In the genomic region with DNA sequence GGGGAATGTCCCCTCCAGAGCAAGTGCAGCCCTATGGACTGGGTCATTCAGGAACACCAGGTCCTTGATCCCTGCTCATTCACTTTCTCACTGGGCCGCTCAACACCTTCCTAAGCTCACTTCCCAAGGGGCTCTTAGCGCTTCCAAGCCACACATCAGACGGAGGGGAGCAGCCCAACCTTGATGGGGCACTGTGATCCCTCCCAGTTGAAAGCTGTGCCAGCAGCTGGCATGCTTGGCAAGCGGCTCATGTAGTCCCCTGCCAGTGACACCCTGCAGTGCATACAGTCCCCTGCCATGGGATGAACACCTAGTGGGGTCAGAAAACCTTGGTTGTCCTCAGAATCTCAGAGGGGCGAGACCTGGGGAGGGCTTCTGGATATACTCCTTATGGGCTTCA, we compare ENCODE assay signal across 23 mouse cellular contexts. TPM values are rescaled to one million over a fixed set of nuclear protein-coding genes. Genes with fewer than 3 reads are reported as not detected.
DNase-seq lines count a peak whose midpoint lies in the region; ATAC-seq and TF ChIP-seq lines count a peak whose summit lies in the region.
"Had no signal": no experiment of that assay in that cellular context is flagged by ENCODE, and none has a peak within 500 bp of the region (broad histone marks: within the 10 kb centered on the region; RNA-seq: fewer than 3 reads in every experiment).

No protein-coding gene starts in this region.

- no peak for ATAC-seq in hindbrain, embryonic 13.5 days (ENCODE audit: low FRiP score)
- no peak for ATAC-seq in hindbrain, embryonic 14.5 days (ENCODE audit: low FRiP score)
- no peak for ATAC-seq in stomach, postnatal 0 days (ENCODE audit: low FRiP score, low TSS enrichment)
- ATAC-seq: activated CD4-positive, CD25-positive, alpha-beta regulatory T cell, adult 4 months had no signal

- H3K9me3 ChIP-seq in hindbrain, embryonic 13.5 days = no peaks in the 10 kb centered on the region
- H3K9me3 ChIP-seq in hindbrain, embryonic 14.5 days (ENCODE audit: control insufficient read depth, low read length) = no peaks in the 10 kb centered on the region
- no peaks in the 10 kb centered on the region for H3K9me3 ChIP-seq in stomach, postnatal 0 days (ENCODE audit: control insufficient read depth, low read length)
- H3K9me3 ChIP-seq: embryonic facial prominence, embryonic 15.5 days; lung, embryonic 15.5 days had no signal

- H3K36me3 ChIP-seq in hindbrain, embryonic 13.5 days = no peaks in the 10 kb centered on the region
- no peaks in the 10 kb centered on the region for H3K36me3 ChIP-seq in hindbrain, embryonic 14.5 days (replicated peaks; ENCODE audit: control insufficient read depth, insufficient read depth)
- no peaks in the 10 kb centered on the region for H3K36me3 ChIP-seq in stomach, postnatal 0 days (ENCODE audit: control insufficient read depth, insufficient read depth, low read length)
- H3K36me3 ChIP-seq: embryonic facial prominence, embryonic 15.5 days; G1E; lung, embryonic 15.5 days had no signal

- no peak overlapping the region for H3K4me3 ChIP-seq in hindbrain, embryonic 13.5 days
- no peak overlapping the region for H3K4me3 ChIP-seq in hindbrain, embryonic 14.5 days (replicated peaks; ENCODE audit: low read length)
- no peak overlapping the region for H3K4me3 ChIP-seq in stomach, postnatal 0 days (ENCODE audit: low read depth, low read length)
- H3K4me3 ChIP-seq: embryonic facial prominence, embryonic 15.5 days; lung, embryonic 15.5 days had no signal

- no peak overlapping the region for H3K4me2 ChIP-seq in hindbrain, embryonic 13.5 days
- H3K4me2 ChIP-seq in hindbrain, embryonic 14.5 days (replicated peaks) = no peak overlapping the region
- no peak overlapping the region for H3K4me2 ChIP-seq in stomach, postnatal 0 days (replicated peaks; ENCODE audit: low read depth)
- H3K4me2 ChIP-seq: embryonic facial prominence, embryonic 15.5 days; heart, embryonic 11.5 days; lung, embryonic 15.5 days; midbrain, embryonic 11.5 days had no signal

- no peak for TF ChIP-seq EP300 in stomach, postnatal 0 days (optimal IDR thresholded peaks at IDR 0.05)

- 0 out of 2 replicates have a peak overlapping the region, but pooled peaks have one; percentile 2 for H3K27ac ChIP-seq in hindbrain, embryonic 13.5 days
- no peak overlapping the region for H3K27ac ChIP-seq in hindbrain, embryonic 14.5 days
- H3K27ac ChIP-seq in stomach, postnatal 0 days (replicated peaks) = peak overlapping the region; percentile 8; the same call in 1 of the 2 replicates
- H3K27ac ChIP-seq: embryonic facial prominence, embryonic 15.5 days; liver, embryonic 14.5 days; lung, embryonic 15.5 days had no signal

- H3K9ac ChIP-seq in hindbrain, embryonic 13.5 days = no peak overlapping the region
- no peak overlapping the region for H3K9ac ChIP-seq in hindbrain, embryonic 14.5 days
- no peak overlapping the region for H3K9ac ChIP-seq in stomach, postnatal 0 days (ENCODE audit: low read length)
- H3K9ac ChIP-seq: embryonic facial prominence, embryonic 15.5 days; liver, embryonic 14.5 days; lung, embryonic 15.5 days had no signal

- 66% methylated on average over 5 of the region's 5 CpGs for WGBS in hindbrain, embryonic 13.5 days
- 56% methylated on average over 5 of the region's 5 CpGs for WGBS in hindbrain, embryonic 14.5 days
- WGBS in stomach, postnatal 0 days = 85% methylated on average over 5 of the region's 5 CpGs

- no peaks in the 10 kb centered on the region for H3K27me3 ChIP-seq in hindbrain, embryonic 13.5 days
- no peaks in the 10 kb centered on the region for H3K27me3 ChIP-seq in hindbrain, embryonic 14.5 days (ENCODE audit: control insufficient read depth, insufficient read depth, low read length)
- no peaks in the 10 kb centered on the region for H3K27me3 ChIP-seq in stomach, postnatal 0 days (ENCODE audit: control insufficient read depth, insufficient read depth, low read length)

- DNase-seq in adrenal gland, postnatal 10 days = peak; percentile 71
- no peak for DNase-seq in adrenal gland, postnatal 4 days (ENCODE audit: low spot score in 2 of 2)
- DNase-seq in hindbrain, embryonic 14.5 days (ENCODE audit: low spot score) = no peak
- peak; percentile 48 for DNase-seq in left cerebral cortex, postnatal 4 days
- DNase-seq in left cerebral cortex, adult 9 months (ENCODE audit: low spot score in 2 of 2) = no peak
- DNase-seq in stomach, postnatal 0 days (ENCODE audit: low spot score) = no peak
- DNase-seq: cerebellum, adult 11 months; heart, postnatal 14 days; layer of hippocampus, adult 9-11 months; thymus, postnatal 14 days had no signal

- intact Hi-C loops in left cerebral cortex, postnatal 4 days (cut with DNase I) = no loop called here

- peaks cover 88% of the 10 kb centered on the region for H3K4me1 ChIP-seq in hindbrain, embryonic 13.5 days (replicated peaks)
- H3K4me1 ChIP-seq in hindbrain, embryonic 14.5 days (replicated peaks; ENCODE audit: control insufficient read depth, insufficient read depth, low read length) = peaks cover 45% of the 10 kb centered on the region
- H3K4me1 ChIP-seq in stomach, postnatal 0 days (replicated peaks; ENCODE audit: control insufficient read depth, insufficient read depth) = peaks cover 10% of the 10 kb centered on the region; the same call in 1 of the 2 replicates

- no peak for TF ChIP-seq CTCF in stomach, postnatal 0 days (IDR thresholded peaks at IDR 0.05; ENCODE audit: low read depth)

RNA-seq across cellular contexts. Expression of gene Fignl2, which starts 4.3 kb away (rescaled TPM):
- 10 to 100 TPM in 1 of 2 experiments, 1 to 10 TPM in 1; 8.4 to 11.0 TPM for total RNA-seq in adrenal gland, postnatal 10 days (2021)
- 10 to 100 TPM; 13.5 to 13.8 TPM for total RNA-seq in adrenal gland, postnatal 4 days (2021)
- polyA plus RNA-seq in hindbrain, embryonic 13.5 days (2015; fragmentation: Nextera tagmentation; extraction: Ambion mirVana) = 0.16 and 0.23 TPM in 2 replicates
- 0.16 and 0.17 TPM in 2 replicates for polyA plus RNA-seq in hindbrain, embryonic 14.5 days (2014; fragmentation: Nextera tagmentation; extraction: Ambion mirVana)
- 1 to 10 TPM in 1 of 2 experiments, under 1 TPM in 1; 0.70 to 1.0 TPM for total RNA-seq in left cerebral cortex, postnatal 4 days (2021)
- polyA plus RNA-seq in stomach, postnatal 0 days (2015; fragmentation: Nextera tagmentation; extraction: Ambion mirVana) = 0.19 and 0.22 TPM in 2 replicates
- polyA plus RNA-seq: activated CD4-positive, CD25-positive, alpha-beta regulatory T cell, adult 4 months; G1E had no signal

RNA-seq across cellular contexts. Expression of gene Gm47841, which starts 26.9 kb away (rescaled TPM):
- total RNA-seq in adrenal gland, postnatal 10 days (2021) = under 1 TPM in 1 of 2 experiments, not detected in 1; 0.33 TPM
- under 1 TPM; 0.67 to 0.68 TPM for total RNA-seq in adrenal gland, postnatal 4 days (2021)
- not detected in 2 replicates for polyA plus RNA-seq in hindbrain, embryonic 13.5 days (2015; fragmentation: Nextera tagmentation; extraction: Ambion mirVana)
- not detected in 2 replicates for polyA plus RNA-seq in hindbrain, embryonic 14.5 days (2014; fragmentation: Nextera tagmentation; extraction: Ambion mirVana)
- total RNA-seq in left cerebral cortex, postnatal 4 days (2021) = not detected
- not detected in 2 replicates for polyA plus RNA-seq in stomach, postnatal 0 days (2015; fragmentation: Nextera tagmentation; extraction: Ambion mirVana)
- total RNA-seq: G1E; gastrocnemius, adult 18-20 months; heart, postnatal 14 days; left cerebral cortex, adult 8-10 months had no signal
- polyA plus RNA-seq: activated CD4-positive, CD25-positive, alpha-beta regulatory T cell, adult 4 months; embryonic facial prominence, embryonic 15.5 days; G1E; gonadal fat pad, adult 2 months; heart, embryonic 11.5 days; liver, embryonic 14.5 days; midbrain, embryonic 11.5 days had no signal

RNA-seq across cellular contexts. Expression of gene Ankrd33, which starts 41.5 kb away (rescaled TPM):
- under 1 TPM; 0.24 to 0.33 TPM for total RNA-seq in adrenal gland, postnatal 10 days (2021)
- total RNA-seq in adrenal gland, postnatal 4 days (2021) = 1 to 10 TPM in 1 of 2 experiments, under 1 TPM in 1; 0.73 to 1.2 TPM
- polyA plus RNA-seq in hindbrain, embryonic 13.5 days (2015; fragmentation: Nextera tagmentation; extraction: Ambion mirVana) = not detected in 2 replicates
- not detected in 2 replicates for polyA plus RNA-seq in hindbrain, embryonic 14.5 days (2014; fragmentation: Nextera tagmentation; extraction: Ambion mirVana)
- not detected for total RNA-seq in left cerebral cortex, postnatal 4 days (2021)
- polyA plus RNA-seq in stomach, postnatal 0 days (2015; fragmentation: Nextera tagmentation; extraction: Ambion mirVana) = not detected in 2 replicates
- total RNA-seq: G1E; gastrocnemius, adult 18-20 months; heart, postnatal 14 days had no signal
- polyA plus RNA-seq: activated CD4-positive, CD25-positive, alpha-beta regulatory T cell, adult 4 months; embryonic facial prominence, embryonic 15.5 days; G1E; gonadal fat pad, adult 2 months; heart, embryonic 11.5 days; limb, embryonic 14.5 days; liver, embryonic 14.5 days; lung, embryonic 15.5 days; midbrain, embryonic 11.5 days; testis, adult 2 months had no signal

RNA-seq across cellular contexts. Expression of gene Acvrl1, which starts 54.3 kb away (rescaled TPM):
- total RNA-seq in adrenal gland, postnatal 10 days (2021) = 10 to 100 TPM; 19.5 to 19.8 TPM
- total RNA-seq in adrenal gland, postnatal 4 days (2021) = 10 to 100 TPM; 22.4 to 22.9 TPM
- polyA plus RNA-seq in hindbrain, embryonic 13.5 days (2015; fragmentation: Nextera tagmentation; extraction: Ambion mirVana) = 7.9 and 8.6 TPM in 2 replicates
- 5.7 and 6.2 TPM in 2 replicates for polyA plus RNA-seq in hindbrain, embryonic 14.5 days (2014; fragmentation: Nextera tagmentation; extraction: Ambion mirVana)
- total RNA-seq in left cerebral cortex, postnatal 4 days (2021) = 1 to 10 TPM; 8.4 to 9.7 TPM
- 13.5 and 15.2 TPM in 2 replicates for polyA plus RNA-seq in stomach, postnatal 0 days (2015; fragmentation: Nextera tagmentation; extraction: Ambion mirVana)

Comparison
In these comparisons a context has a peak if more than half of its experiments do, and no peak if none do; other contexts are left out.
1. DNase-seq: peak in adrenal gland, postnatal 10 days (single experiment) and left cerebral cortex, postnatal 4 days (single experiment); none in adrenal gland, postnatal 4 days (0 of 2), hindbrain, embryonic 14.5 days (single experiment), left cerebral cortex, adult 9 months (0 of 2) and stomach, postnatal 0 days (single experiment).
2. RNA of gene Fignl2, which starts 4.3 kb away (total RNA-seq): 13.5 to 13.8 TPM in adrenal gland, postnatal 4 days and 8.4 to 11.0 TPM in adrenal gland, postnatal 10 days; 0.70 to 1.0 TPM in left cerebral cortex, postnatal 4 days; every median in the first group is over 4 times any median in the second.